Mouse (Mus musculus): ENCODE data around the gene Igf2bp2.

The Igf2bp2 gene

GRCm38 (mm10) chr16:22046739-22047366, 116.2 kb downstream of the Igf2bp2 start:
- DNase-seq (ENCODE audit: extremely low spot score, low read depth, low spot score), result no peak

GRCm38 (mm10) chr16:22045930-22046329, 117.2 kb downstream of the Igf2bp2 start:
- no peak for DNase-seq (ENCODE audit: extremely low spot score, low read depth, low spot score)

- DNase-seq (ENCODE audit: extremely low spot score, low read depth, low spot score), result no peak
Measured at GRCm38 (mm10) chr16:22043830-22044229, 119.3 kb downstream of the Igf2bp2 start.

DNA sequence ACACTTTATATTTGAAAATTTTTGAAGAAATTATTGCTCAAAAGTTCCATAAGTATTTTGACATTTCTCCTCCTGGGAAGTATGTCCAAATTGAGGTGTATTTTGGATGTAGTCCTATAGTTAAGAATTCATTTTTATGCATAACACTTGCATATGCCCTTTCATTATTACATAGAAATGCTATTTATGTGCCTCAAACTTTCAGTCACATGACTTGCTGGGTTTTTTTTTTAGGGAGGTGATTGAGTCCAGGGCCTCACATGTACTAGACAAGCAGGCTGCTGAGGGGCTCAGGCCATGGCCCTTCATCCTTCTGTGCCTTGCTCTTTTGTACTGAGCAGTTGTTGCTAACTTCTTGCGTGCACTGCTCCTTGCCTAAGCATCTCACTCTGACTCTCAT, 123.1 kb downstream of the Igf2bp2 start:
- DNase-seq (ENCODE audit: extremely low spot score, low read depth, low spot score), result no peak

DNA sequence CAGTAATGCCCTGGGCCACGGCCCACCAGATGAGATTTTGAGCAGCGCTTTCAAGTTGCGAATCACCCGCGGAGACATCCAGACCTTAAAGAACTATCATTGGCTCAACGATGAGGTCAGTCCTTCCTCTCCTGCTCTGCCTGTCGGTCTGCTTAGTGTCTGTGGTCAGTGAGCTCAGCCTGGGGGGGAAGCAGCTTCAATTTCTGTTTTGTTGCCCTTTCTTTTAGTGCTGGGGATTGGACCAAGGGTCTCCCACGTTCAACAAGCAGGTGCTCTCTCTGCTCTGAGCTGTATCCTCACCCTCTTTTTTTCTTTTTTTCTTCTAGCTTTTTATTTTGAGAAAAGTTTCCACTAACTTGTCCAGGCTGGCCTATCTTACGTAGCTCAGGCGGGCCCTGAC, 124.5 kb downstream of the Igf2bp2 start:
- DNase-seq (ENCODE audit: extremely low spot score, low read depth, low spot score), result no peak

GRCm38 (mm10) chr16:22027474-22027873, 135.6 kb downstream of the Igf2bp2 start:
- DNase-seq (ENCODE audit: extremely low spot score, low read depth, low spot score), result no peak

DNA sequence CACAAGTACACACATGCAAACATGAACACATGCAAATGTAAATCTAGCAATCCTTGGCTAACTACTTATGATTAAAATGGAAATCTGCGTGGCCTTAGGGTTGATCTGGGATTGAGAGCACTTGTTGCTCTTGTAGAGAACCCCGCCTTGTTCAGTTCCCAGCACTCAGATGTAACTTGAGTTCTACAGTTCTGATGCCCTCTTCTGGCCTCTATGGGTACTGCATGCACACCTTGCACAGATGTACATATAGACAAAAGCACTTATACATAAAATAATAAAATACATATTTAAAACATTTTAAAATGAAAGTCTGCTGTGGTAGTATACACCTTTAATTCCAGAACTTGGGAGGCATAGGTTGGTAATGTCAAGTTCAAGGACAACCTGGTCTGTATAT, 141.0 kb downstream of the Igf2bp2 start:
- no peak for DNase-seq (ENCODE audit: extremely low spot score, low read depth, low spot score)

DNA sequence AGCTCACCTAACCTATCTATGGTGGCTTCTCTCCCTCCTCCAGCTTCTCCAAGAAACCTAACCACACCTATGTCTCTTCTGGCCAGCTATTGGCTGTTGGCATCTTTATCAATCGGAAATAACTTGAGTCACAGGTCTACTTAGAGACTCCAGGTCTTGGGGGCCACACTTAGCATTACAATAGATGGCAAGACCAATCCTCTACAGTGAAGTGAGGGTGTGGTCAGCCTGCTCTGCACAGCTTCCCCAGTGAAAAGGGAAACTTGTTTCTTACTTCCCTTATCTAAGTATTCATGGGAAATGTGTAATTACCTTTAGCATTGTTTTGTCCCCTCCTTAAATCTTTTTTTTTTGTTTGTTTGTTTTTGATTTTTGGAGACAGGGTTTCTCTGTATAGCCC, 147.5 kb downstream of the Igf2bp2 start:
- no peak for DNase-seq (ENCODE audit: extremely low spot score, low read depth, low spot score)

DNA sequence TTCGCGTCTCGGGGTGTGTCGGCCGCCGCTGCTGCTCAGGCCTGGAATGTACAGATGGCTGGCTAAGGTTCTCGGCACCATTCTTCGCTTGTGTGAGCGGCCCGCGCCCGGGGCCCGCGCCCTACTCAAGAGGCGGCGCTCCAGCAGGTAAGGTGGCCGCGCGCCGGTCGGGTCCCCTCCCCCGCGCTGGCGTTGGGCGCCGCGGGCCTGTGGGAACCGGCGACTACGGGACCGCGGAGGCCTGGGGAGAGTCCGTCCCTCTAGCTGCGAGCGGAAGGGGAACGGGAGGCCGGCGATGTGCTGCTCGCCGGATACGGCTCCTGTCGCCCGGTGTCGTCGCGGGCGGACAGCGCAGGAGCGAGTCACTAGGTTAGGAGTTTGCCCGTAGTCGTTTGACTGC, 153.5 kb downstream of the Igf2bp2 start:
- no peak for DNase-seq (ENCODE audit: extremely low spot score, low read depth, low spot score)

DNA sequence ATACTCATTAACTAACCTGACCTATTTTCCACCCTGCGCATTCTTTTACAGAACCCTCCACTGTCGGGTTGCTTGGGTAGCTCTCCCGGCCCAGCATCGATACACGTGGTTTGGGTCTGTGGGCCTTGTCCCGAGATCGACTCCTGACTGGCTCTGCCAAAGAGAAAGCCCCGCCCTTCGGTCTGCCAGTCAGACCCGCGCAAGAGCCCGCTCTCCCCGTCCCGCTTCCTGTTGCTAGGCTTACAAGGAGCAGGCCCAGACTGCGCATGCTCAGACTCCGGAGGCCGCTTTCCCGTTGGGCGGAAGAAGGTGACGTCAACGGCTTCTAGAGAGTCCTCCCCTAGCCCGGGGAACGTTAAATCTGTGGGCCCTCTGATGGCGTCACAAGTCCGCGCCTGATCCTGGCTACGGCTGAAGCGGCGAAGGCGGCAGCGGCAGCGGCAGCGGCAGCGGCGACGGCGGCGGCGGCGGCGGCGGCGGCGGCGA, 154.0 kb downstream of the Igf2bp2 start, which contains the start of gene Senp2:
Gene Senp2 (plus strand): TSS at position 386 of the 486 bp plus-strand sequence.
- DNase-seq (ENCODE audit: extremely low spot score, low read depth, low spot score), result peak; percentile 100
